Mouse (Mus musculus): ENCODE data around the gene Kndc1.

The Kndc1 gene

DNA sequence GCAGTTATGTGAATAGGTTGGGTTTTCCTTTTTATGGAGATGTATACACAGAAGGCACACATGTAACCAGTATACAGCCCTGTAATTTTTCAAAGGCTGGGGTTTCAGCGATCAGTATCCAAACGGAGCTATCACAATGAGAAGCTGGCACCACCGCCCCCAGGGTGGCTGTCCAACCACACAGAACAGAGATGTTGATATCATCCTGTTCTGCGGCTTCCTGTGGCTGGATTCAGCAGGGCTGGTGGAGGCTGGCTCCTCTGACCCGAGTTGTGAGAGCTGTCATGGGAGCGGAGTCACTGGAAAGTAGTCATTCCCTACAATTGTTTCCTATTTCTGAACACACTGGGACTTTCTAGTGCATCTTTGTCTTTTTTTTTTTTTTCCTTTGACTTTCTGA lies 10.8 kb downstream of the Kndc1 start:
- DNase-seq (ENCODE audit: low read depth, low spot score) = no peak

DNA sequence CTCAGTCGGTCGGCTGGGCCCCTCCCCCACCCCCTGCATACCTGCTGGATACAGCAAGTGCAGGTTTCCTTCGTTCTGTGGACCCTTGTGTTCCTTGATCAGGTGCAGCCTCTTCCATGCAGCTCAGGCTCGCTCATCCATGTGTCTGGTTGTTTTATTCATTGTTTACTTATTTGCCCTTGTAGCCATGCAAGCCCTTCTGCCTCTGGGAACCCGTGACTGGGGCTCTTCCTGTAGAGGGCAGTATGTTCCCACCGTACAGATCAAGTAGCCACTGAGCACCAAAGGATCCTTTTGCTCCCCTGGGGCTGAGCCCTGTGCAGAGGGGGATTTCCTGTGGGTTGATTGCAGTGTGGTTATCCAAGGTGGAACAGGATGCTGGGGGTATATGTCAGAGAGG lies 11.2 kb downstream of the Kndc1 start:
- no peak for DNase-seq (ENCODE audit: low read depth, low spot score)

DNA sequence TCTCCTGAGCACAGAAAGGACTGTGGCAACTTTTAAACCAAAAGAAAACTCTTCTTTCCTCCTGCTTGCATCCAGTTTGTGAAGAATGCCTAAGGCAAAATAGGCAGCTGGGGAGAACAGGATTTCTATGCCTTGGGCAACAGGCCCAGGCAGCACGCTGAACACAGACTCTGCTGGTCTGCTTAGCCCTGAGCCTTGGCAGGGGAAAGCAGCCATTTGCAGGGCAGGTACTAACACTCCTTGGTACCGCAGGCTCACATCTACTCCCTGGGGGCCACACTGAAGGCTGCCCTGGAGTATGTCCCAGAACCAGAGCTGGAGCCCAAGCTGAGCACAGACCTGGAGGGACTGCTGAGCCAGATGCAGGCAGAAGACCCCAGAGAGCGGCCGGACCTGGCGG lies 13.7 kb downstream of the Kndc1 start:
- DNase-seq (ENCODE audit: low read depth, low spot score) = no peak

DNA sequence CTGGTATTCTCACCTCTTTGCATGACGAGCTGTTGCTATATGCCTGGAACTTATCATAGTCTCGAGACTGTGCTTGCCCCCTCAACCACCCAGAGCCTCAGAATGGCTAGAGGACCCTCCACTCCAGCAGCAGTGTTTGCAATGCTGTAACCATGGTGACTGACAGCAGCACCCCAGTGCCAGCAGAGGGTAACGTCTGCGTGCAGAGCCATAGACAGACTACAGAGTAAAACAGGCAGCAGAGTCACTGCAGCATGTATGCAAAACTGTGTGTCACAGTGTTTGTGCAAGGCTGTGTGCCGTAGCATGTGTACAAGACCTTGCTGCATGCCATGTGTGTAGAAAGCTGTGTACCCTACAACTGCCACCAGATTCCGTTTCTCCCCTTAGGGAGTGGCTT lies 15.0 kb downstream of the Kndc1 start:
- no peak for DNase-seq (ENCODE audit: low read depth, low spot score)

DNA sequence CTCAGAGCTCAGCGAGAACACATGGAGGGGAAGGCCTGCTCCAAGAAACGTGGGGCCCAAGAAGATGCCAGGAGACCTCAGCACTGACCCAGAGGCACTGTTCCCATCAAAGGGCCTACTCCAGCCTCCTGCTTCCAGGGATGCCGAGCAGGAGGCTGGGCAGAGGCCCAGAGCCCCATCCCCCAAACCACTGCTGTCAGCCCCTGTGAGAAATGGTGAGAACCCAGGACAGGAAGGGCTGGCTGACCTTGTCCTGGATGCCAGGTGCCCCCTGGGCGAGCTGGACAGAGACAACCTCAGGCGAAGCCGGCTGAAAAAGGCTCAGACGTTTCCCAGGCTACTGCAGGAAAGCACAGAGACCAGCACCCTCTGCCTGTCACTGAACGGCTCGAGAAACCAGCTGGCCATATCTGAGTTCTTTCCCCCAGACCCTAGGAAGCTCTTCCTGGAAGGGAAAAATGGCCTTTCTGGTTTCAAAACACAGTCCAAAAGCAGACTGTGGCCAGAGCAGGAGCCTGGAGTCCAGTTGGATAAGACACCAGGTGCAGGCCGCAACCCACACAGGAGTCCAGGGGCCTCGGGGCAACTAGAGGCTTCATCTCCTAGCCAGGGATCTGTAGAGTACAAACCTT lies 15.8 kb downstream of the Kndc1 start:
- DNase-seq (ENCODE audit: low read depth, low spot score) = no peak

DNA sequence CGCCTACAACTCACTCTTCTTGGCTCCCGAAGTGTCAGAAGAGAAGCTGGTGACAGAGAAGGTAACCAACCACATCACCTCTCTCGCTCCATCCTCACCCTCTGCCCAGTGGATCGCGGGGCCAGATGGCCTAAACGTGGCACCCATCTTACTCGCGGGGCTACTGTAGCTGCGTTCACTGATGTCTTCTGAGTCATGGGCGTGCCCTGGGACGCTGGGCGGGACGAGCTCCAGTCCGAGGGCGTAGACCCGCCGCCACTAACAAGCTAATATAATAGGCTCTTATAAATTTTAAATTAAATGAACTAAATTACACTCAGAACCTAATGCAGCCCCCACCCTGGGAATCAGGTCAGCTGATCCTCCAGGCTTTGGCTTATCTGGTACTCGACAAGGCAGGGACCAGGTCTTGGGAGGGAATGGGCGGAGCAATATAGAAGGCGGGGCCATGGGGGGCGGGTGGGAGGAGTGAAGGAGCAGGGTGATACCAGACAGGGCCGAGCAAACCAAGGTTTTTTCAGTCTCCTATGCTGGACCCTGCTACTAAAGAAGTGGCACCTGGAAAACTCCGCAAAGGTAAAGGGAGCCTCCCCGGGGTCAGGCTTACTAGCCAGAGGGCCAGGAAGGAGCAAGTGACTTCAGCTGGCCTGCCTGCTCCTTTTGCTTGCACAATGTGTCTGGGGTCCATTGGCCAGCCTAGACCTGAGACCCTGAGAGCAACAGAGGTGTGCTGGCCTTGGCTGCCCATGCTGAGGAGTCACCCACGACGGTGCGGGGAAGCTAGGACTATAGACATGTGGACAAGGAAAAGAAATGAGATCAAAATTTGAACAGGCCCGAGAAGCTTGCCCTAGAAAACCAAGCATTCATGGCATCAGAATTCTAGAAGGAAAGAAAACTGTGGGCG lies 19.9 kb downstream of the Kndc1 start:
- DNase-seq (ENCODE audit: low read depth, low spot score) = no peak

DNA sequence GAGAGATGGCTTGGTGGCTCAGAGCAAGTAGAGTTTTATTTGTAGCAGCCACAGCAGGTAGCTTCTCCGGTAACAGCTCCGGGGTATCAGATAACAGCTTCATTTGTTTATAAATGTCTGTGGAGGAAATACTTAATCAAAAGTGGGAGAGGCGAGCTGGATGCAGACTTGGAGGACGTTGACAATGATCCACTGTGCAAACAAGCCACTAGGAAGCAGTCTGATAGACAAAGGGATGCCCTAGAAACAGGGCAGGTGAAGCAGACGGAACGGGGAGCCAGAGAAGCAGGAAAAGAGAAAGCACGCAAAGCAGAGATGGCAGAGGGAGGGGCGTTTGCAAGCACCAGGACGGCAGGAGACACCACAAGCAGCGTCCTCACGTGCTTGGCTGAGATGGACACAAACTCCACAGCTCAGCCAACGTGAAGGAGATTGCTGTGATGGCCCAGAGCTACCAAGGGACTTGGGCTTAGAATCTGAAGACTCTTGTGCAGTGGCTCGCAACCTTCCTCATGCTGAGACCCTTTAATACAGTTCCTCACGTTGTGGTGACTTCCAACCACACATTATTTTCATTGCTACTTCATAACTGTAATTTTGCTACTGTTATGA lies 21.3 kb downstream of the Kndc1 start:
- DNase-seq (ENCODE audit: low read depth, low spot score) = no peak

DNA sequence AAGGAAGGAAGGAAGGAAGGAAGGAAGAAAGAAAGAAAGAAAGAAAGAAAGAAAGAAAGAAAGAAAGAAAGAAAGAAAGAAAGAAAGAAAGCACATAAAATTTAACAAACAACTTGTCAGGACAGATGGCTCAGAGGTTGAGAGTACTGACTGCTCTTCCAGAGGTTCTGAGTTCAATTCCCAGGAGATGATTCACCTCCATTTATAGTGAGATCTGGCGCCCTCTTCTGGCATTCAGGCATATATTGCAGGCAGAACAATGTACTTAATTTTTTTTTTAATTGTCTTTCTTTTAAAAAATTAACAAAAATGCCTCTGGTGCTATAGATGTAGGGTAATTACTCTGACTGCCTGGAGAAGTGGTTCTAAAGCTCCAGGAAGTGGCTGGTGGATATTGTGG lies 21.8 kb downstream of the Kndc1 start:
- DNase-seq (ENCODE audit: low read depth, low spot score) = no peak

DNA sequence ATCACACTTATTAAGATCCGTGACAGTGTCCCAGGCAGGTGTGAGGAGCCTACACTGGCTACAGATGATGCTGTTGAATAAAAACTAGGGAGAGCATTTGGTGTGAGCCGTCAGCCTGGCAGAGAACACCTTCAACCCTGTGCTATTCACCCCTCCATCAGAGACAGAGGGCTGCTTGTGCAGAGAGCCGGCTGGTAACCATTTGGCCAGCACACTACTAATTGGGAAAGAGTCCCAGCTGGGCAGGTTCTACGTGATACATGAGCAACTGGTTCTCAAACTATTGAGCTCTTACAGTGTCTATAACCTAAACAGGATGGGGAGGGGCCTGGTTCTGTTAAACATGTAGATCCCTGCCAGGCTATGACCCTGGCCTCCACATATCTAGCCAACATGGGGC lies 23.8 kb downstream of the Kndc1 start:
- DNase-seq (ENCODE audit: low read depth, low spot score) = no peak

DNA sequence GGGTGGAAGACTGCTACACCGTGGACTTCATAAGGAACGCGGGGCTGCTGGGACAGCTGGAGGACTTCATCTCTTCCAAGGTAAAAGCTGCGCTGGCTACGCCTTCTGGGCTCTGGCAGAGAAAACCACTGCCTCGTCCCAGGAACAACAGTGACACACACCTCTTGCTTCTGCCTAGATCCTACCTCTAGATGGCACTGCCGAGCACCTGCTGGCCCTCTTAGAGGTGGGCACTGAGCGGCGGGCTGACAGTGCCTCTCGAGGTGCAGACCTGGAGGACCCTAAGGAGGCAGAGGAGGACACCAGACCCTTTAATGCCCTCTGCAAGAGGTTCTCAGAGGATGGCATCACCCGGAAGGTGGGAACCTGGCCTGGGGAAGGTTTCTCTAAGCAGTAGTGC lies 36.2 kb downstream of the Kndc1 start:
- DNase-seq (ENCODE audit: low read depth, low spot score) = no peak

DNA sequence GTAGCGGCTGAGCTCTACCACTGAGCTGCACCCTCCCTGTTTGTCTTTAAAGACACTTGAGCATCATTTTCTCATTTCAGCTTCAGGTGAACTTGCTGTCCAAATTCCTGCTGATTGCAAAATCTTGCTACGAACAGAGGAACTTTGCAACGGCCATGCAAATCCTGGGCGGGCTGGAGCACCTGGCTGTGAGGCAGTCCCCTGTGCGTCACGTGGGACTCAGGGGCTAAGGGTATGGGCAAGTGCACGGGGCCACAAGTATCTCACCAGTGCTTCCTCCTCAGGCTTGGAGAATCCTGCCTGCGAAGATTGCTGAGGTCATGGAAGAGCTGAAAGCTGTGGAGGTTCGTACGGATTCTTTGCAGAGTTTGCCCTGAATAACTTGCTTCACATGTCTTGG lies 42.2 kb downstream of the Kndc1 start:
- no peak for DNase-seq (ENCODE audit: low read depth, low spot score)

DNA sequence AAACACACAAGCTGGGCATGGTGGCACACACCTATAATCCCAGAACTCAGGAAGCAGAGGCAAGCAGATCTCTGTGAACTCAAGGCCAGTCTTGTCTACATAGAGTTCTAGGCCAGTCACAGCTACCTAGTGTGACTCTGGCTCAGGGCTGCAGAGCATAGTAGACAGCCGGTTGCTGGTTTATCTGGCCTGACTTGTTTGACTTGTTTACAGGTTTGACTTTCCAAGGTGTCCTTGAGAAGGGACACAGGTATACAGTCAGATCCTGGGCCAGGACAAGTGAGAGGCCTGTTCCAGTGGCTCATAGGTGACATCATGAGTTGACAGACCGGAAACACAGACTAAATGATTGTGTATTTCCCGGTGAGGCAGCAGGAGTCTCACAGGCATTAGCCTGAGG lies 42.6 kb downstream of the Kndc1 start:
- DNase-seq (ENCODE audit: low read depth, low spot score) = no peak

DNA sequence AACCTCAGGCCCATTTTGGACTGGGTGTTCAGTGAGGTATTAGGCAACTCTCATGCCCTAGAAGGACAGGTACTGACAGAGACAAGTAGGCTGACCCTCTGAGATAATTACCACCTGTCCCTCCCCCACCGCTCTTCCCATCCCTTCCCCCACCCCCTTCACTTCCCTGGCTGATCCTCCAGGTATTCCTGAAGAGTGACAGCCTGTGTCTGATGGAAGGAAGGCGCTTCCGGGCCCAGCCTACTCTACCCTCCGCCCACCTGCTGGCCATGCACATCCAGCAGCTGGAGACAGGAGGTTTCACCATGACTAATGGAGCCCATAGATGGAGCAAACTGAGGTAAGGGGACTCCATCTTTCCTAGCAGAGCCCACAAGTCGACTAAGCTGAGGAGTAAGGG lies 43.3 kb downstream of the Kndc1 start:
- DNase-seq (ENCODE audit: low read depth, low spot score) = no peak

DNA sequence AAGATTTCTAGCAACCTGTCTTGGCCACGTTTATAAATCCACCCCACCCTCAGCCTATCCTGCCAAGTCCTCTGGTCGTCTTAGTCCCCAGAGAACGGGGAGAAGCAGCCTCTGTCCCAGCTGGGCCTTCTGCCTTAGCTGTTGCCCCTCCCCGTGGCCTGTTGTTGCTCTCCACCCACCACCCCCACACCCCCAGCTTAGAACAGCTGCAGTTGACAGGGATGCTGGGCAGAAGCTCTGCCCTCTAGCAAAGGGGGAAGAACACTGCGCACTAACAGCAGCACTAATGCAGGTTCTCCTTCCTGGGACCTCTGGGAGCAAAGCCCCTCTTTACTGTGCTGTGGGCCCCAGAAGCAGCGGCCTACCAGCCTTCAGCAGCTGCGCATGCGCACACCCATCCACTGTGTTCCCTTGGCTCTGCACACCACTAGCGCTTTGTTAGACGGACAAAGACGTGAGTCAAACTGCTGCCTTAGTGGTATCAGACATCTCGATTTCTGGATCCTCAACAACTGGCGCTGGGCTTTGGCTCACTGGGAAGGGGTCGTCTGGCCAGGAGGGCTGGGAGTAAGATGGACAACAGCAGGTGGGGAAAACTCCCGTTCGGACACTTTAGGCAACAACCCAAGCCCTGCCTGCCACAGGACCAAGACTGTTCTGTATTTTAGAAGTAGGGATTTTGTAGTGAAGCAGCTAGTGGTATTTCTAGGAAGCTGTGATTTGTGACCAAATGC lies 46.1 kb downstream of the Kndc1 start:
- DNase-seq (ENCODE audit: low read depth, low spot score) = no peak

DNA sequence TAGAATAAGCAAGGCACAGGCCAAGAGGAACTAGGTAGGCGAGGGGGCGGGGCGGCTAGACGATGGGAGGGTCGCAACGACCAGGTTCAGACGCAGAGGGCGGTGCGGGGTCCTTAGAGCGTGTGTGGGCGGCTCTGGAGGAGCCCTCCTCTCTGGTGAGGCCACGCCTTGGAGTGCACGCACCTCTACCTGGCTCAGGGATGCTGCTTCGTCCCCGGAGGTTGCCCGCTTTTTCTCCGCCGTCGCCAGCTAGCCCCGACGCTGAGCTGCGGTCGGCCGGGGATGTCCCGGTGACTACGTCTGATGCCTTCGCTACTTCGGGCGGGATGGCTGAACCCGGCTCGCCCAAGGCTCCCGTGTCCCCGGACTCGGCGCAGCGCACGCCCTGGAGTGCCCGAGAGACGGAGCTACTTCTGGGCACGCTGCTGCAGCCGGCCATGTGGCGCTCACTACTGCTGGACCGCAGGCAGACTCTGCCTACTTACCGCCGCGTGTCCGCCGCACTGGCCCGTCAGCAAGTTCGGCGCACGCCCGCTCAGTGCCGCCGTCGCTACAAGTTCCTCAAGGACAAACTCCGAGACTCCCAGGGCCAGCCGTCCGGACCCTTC lies 49.3 kb downstream of the Kndc1 start, which contains the start of gene Utf1:
Utf1 (plus strand) TSS at position 116 of the 608 bp plus-strand sequence.
- no peak for DNase-seq (ENCODE audit: low read depth, low spot score)

DNA sequence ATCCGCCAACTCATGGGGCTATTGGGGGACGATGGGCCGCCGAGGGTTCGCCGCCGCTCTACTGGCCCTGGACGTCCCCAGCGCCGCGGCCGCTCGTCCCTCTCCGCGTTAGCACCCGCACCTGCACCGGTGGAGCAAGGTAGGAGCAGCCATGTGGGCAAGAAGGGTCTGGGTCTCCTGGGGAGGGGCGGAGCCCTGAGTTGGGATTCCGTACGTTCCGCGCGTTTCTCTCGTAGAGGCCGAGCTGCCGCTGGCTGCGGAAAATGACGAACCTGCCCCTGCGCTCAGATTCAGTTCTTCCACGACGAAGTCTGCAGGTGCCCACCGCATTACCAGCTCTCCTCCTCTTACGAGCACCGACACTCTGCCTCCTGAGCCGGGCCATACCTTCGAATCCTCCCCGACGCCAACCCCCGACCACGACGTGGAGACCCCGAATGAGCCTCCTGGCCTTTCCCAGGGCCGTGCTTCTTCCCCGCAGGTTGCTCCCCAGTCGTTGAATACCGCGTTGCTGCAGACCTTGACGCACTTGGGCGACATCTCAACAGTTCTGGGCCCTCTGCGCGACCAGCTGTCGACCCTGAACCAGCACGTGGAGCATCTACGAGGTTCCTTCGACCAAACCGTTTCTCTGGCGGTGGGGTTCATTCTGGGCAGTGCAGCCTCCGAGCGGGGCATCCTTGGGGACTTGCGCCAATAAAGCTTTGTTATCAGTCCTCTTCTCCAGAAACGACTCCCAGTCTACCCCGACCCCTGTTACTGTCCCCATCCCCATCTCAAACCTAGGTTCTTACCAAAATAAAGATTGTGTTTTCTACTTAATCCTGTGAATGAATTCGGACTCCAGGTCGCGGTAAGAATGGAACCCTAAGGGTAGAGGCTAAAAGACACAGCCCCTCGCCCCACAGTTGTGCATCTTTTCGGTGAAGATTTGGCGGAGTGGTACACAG lies 50.1 kb downstream of the Kndc1 start:
- no peak for DNase-seq (ENCODE audit: low read depth, low spot score)

DNA sequence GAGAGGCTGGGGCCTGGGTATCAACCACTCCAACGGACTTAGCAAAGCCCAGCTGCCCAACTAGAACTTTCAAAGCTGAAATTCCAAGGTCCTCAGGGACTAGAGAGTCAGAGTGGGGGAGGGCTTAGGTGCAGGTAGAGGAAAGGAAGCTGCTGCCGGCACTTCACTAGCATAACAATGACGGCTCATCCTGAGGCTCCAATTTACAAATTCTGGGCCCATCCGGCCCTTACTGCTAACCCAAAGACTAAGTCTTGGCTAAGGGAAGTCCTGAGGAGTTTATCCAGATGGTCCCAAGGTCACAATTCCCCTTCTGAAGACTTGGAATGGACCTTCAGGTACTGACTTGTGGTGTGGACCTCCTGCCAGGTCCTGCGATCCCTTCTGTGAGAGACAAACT lies 51.0 kb downstream of the Kndc1 start:
- DNase-seq (ENCODE audit: low read depth, low spot score) = no peak

DNA sequence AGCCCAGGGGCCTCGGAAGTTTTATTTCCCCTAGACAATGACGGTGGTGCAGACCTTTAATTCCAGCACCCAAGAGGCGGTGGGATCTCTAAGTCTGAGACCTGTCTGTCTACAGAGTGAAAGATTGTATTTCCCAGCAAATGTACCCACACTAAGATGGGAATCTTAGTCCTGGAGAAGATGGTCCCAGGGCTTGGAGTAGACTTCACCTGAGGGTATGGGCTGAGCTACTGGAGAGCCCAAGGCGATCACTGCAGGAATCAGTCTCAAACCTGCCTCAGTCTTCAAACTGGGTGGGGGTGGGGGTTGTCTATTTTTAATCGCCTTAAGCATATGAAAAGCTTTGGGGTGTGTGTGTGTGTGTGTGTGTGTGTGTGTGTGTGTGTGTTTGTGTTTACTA lies 51.5 kb downstream of the Kndc1 start:
- DNase-seq (ENCODE audit: low read depth, low spot score) = no peak

DNA sequence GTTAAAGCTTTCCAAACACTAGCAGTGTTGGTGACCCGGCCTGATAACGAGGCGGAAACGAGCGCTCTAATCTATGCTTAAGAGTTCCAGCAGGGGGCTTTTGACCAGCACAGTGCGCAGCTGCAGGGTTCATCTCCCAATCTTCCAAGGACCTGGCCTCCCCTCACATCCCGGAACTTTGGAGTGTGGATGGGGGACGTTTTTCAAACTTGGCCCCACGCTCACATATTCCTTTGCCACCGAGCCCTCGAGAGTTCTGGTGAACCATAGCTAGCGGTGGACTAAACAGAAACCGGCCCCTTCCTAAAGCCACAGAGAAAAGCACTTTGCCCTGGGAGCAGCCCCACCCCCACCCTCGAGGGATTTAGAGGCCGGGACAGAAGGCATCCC lies 55.4 kb downstream of the Kndc1 start:
- DNase-seq (ENCODE audit: low read depth, low spot score) = no peak

DNA sequence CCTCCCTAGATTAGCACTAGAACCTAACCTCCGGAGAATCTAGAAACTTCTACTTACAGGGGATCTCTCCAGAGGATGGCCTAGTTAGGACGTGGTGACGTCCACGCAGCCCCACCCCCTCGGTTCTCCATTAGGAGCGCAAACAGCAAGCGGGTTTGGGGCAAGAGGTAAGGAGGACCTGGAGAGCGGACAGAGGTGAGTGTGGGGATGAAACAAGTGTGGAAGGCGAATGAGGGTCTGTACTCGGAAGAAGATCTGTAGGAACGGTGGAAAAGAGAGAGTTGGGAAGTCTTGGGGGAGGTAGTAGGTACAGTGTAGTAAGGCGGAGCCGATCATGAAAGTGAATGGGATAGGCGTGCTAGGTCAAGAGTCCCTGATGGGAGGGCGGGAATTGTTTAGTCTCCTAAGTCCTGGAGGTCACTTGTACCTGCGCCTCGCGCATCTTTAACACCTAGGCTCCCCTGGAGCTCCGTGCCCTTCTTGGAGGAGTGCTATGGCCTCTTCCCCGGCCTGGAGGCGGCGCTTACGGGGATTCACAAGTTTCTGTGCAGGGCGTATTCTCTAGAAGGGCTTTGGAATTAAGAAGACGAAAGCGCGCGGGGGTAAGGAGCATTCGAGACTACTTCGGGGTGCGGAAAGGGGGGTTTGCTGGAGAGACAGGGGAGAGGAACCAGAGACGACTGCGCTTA lies 55.9 kb downstream of the Kndc1 start:
- no peak for DNase-seq (ENCODE audit: low read depth, low spot score)

Data from embryo, embryonic 11.5 days (tissue).